Mouse (Mus musculus) heart, adult 2 months (tissue): ENCODE data around the gene Fam149b.

Experiments used
- CTCF ChIP-seq: fragments of 200-600 bp; IDR thresholded peaks from 2 replicates; pipeline ENCODE4 v1.8.1; 2022; ENCODE audit warnings: antibody characterized with exemption, mild to moderate bottlenecking, moderate library complexity
- EP300 ChIP-seq: fragments of 200-500 bp; IDR thresholded peaks from 2 replicates; pipeline ENCODE4 v1.6.1; 2011; ENCODE audit warnings: low read depth, low read length, control low read depth; ENCODE audit not compliant: insufficient read depth
- POLR2A ChIP-seq: fragments of 200-500 bp; IDR thresholded peaks from 2 replicates; pipeline ENCODE4 v1.6.1; 2011; ENCODE audit warnings: mild to moderate bottlenecking, low read depth, low read length, control low read depth; ENCODE audit not compliant: insufficient read depth

DNA sequence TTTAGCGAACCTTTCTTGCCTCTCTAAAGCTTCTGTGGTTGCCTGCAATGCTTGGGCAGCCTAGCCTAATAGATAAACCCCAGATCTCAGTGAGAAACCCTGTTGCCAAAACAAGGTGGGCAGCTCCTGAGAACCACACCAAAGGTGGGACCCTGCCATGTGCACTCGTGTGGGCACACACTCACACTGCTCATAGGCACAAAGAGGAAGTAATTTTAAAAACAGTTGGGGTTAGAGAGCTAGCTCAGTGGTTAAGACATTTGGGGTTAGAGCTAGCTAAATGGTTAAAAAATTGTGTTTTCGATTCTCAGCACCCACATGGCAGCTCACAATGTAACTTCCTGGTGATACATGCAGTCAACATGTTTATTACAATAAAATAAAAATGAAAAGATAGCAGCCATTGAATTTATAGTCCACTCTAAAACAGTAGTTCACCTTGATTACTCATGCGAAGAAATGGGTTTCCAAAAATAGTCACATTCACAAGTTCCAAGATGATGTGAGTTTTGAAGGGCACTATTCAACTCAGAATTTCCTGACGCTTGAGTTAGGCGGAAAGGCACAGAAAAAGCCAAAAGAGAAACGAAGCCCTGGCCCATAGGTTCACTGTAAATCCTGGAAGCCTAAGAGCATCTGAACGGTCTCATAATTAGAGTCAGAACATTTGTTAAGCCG, 31.9 kb downstream of the Fam149b start:
- TF ChIP-seq CTCF (no peak), POLR2A (no peak), EP300 (no peak)
